Mouse (Mus musculus) cerebral cortex, adult 2 months (tissue): ENCODE data around the gene Atpaf2.

Experiments
- WGBS: fragments of 180-500 bp; shearing (Covaris S2); methylation state at CpG from one replicate; pipeline ENCODE4 v1.1.7; 2018; 5-methylcytosine and 5-hydroxymethylcytosine counted together

The Atpaf2 gene

GRCm38 (mm10) chr11:60396546-60396945, 21.7 kb downstream of the Atpaf2 start:
- WGBS = 35% methylated on average over 6 of the region's 6 CpGs

- WGBS = 71% methylated on average over 6 of the region's 6 CpGs
These were observed 26.9 kb downstream of the Atpaf2 start for GRCm38 (mm10) chr11:60391346-60391745.

- WGBS = 98% methylated on average over 2 of the region's 2 CpGs
These were observed 30.3 kb downstream of the Atpaf2 start for GRCm38 (mm10) chr11:60387944-60388343.

DNA sequence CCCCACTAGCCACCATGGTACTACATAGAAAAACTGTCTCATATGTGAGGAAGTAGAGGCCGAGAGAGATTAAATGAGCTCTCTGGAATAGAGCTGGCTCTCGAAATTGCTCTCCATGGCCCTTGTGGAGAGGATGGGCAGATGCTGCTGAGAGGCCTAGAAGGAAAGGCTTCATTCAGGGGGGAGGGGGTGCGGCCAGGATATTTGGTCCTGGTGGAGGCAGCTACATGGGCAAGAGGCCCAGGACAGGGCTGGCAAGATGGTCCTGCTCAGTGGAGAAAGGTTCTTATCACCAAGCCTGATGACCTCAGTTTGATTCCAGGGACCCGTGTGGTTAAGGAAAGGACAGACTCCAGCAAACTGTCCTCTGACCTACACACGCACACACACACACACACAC, 32.3 kb downstream of the Atpaf2 start:
- 81% methylated on average over 5 of the region's 5 CpGs for WGBS

- WGBS = 5% methylated on average over 16 of the region's 16 CpGs
These were observed 33.4 kb downstream of the Atpaf2 start for GRCm38 (mm10) chr11:60384762-60385421.

- 94% methylated on average over 6 of the region's 6 CpGs for WGBS
These were observed 34.7 kb downstream of the Atpaf2 start for GRCm38 (mm10) chr11:60383518-60383917.

GRCm38 (mm10) chr11:60374481-60374880, 43.8 kb downstream of the Atpaf2 start:
- WGBS = 90% methylated on average over 6 of the region's 6 CpGs

- 83% methylated on average over 13 of the region's 13 CpGs for WGBS
These were observed 47.8 kb downstream of the Atpaf2 start for GRCm38 (mm10) chr11:60370431-60370830.

- WGBS = 70% methylated on average over 4 of the region's 4 CpGs
These were observed 48.8 kb downstream of the Atpaf2 start for GRCm38 (mm10) chr11:60369448-60369847.

DNA sequence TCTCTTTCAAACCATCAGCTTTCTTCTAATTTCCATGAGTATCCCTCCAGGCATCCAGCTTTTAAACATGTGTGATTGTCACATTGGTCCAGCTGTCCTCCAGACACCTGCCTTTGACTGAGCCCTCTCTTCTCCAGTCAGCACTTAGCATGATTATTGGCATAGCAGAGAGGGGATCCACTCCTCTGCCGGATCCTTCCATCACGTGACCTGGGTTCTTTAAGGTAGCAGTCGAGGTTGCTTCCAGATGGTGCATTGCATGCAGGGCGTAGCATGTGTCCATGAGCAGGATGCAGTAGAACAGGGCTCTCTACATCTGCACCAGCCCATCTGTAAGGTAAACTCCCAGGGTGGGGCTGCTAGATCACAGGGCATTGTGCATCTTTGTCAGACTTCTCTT, 49.3 kb downstream of the Atpaf2 start:
- 68% methylated on average over 4 of the region's 4 CpGs for WGBS

DNA sequence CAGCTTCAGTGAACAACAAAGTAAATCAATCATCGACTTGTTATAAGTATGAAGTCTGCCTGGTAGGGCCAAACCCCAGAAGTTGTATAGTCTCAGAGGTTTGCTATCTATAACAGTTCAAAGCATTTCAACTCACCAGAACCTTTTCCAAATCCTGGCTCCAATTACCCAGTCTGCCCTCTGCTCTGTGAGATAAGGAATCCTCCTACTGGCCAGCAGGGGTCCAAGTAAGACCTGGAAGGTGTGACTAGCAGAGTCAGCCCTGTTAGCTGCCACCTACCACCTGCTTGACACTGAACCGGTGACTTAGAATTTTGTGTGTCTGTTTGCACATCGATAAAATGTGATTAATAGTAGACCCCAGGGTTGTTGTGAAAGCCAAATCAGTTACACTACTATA, 51.0 kb downstream of the Atpaf2 start:
- WGBS = 85% methylated on average over 3 of the region's 3 CpGs

DNA sequence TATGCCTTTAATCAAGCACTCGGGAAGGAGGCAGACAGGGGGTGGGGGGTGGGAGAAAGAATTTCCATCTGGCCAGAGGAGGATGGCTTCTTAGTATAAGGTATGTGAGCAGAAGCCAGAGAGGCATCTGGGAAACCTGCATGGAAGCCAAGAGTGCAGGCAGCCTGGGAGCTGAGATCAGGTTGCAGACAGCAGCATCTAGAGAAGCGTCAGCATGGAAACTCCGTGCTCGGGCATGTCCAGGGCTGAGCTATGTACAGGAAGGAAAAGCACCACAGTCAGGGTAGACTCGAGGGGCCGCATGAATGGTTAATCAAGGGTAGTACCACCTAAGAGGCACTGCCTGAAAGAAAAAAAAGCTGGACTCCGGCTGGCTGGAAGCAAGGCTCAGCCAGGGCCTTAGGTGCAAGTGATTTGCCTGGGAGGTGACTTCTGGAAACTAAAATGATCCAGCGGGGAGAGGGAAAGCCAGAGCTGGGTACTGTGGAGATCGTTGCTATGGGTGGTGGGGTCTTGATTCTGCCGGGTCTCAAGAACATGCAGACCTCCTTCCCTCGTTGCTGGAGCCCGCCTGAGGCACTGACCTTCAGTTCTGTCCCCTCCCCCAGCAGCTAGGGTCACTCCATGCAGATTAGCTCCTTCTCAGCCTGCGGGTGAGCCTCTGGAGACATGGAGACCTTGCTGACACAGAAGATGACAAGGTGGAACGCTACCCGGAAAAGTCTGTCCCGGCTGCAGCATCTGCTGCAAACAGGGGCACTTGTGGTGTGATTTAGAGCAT, 51.8 kb downstream of the Atpaf2 start:
- WGBS = 66% methylated on average over 16 of the region's 16 CpGs

- WGBS = 53% methylated on average over 5 of the region's 5 CpGs
These were observed 57.5 kb downstream of the Atpaf2 start for GRCm38 (mm10) chr11:60360631-60361201.

- WGBS = 86% methylated on average over 1 of the region's 1 CpGs
These were observed 58.3 kb downstream of the Atpaf2 start for GRCm38 (mm10) chr11:60359936-60360335.

DNA sequence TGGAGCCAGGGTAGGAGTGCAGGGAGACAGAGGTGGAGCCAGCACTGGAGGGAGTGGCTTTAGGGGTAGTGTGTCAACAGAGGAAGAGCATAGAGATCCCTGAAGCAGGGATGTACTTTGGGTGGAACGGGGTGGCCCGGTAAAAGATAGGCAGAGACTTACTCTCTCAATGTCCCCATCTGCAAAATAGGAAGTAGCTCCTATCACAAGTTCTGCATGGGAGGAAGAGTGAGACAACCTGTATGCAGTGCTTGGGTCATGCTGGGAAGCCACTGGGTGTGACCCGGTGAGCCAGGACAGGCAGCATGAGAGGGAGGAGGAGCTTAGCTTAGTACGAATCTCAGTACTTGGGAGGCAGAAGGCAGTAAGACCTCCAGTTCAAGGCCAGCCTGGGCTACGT, 59.1 kb downstream of the Atpaf2 start:
- 82% methylated on average over 5 of the region's 5 CpGs for WGBS

DNA sequence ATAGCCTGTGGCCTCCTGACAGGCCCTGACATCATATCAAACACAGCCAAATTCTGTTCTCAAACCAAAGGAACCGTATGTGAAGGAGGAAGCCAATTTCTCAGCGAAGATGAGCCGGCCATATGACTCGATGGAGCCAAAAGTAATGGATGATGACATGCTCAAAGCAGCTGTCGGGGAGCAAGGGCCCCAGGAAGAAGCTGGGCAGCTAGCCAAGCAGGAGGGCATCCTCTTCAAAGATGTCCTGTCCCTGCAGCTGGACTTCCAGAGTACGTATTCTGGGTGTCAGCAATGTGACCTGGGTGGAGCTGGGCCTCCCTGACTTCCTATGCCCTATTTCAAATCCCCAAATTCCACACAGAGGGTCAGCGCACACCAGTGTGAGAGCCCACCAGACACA, 59.7 kb downstream of the Atpaf2 start:
- WGBS = 67% methylated on average over 7 of the region's 7 CpGs

DNA sequence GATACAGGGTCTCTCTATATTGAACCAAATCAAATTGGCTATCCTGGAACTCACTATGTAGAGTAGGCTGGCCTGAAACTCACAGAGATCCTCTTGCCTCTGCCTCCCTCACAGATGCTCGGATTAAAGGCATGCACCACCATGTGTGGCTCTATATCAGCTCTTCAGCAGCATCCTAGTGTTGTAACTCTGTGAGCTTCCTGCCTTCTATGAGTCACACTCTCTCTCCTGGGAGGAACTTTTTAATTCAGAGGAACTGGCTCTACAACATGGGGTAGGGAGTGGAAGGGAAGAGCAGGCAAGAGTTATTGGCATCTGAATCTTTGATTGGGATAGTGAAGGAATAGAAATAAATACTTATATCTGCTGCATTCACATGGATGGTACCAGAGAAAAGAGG, 61.1 kb downstream of the Atpaf2 start:
- WGBS = 26% methylated on average over 1 of the region's 1 CpGs

- 96% methylated on average over 2 of the region's 2 CpGs for WGBS
These were observed 62.3 kb downstream of the Atpaf2 start for GRCm38 (mm10) chr11:60355952-60356351.

DNA sequence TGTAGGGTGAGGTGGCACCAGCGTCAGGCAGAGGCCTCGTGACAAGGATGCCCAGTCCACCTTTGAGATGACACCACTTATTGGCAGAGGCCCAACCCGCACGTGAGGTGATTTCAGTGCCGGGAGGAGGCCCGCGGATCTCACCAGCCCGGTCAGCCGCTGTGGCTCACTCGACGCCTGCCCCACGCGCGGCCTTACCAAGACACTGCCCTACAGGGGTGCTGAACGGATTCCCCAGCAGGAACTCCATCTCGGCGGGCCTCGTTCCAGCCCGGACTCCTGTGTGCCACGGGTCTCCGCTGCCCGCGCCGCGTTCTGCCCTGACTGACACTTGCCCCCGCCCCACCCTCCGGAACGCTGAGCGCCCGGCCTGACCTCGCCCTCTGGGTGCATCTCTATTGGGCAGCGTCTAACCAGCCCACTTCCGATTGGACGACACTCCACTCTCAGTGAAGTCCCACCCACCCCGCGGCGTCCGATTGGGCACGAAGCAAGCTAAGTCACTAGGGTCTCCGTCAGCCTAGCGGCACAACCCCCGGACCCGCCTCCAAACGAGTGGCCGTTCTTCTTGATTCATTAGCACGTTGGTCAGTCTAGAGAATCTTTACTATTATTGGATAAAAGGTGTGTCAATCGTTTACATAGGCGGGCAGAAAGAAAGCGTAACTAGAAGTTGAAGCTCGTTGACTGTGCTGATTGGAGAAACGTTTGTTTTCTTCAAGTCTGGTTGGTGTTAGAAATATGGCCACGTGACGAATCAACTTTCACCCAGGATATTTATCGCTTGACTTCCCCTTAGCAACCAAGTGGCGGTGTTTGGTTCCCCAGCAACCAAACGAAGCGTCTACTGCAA, 65.5 kb downstream of the Atpaf2 start, which contains the start of the genes Tom1l2 and Drc3:
Gene Tom1l2 (minus strand): TSS at position 347 of the 853 bp plus-strand sequence.
Gene Drc3 (plus strand): TSS at position 771 of the 853 bp plus-strand sequence.
- WGBS = under 1% methylated on average over 57 of the region's 57 CpGs

DNA sequence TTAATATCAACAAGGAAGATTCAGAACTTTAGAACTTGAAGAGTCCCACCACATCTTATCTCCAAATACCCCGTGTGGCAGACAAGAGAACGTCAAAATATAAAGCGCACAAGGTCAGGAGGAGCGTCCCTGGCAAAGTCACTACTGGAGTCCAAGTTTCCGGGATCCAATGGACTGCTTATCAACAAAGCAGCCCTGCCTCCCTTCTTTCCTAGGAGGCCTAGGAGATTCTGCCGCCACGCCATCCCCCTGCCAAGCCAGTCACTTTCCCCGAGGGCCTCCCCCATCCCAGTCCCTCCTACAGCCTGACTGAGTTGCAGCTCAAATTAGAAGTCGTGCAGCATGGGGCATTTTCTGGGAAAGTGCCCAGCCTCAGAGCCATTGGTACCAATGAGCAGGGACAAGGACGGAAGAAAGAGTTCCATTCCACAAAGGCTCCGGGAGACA, 66.3 kb downstream of the Atpaf2 start:
- WGBS = 7% methylated on average over 11 of the region's 11 CpGs

DNA sequence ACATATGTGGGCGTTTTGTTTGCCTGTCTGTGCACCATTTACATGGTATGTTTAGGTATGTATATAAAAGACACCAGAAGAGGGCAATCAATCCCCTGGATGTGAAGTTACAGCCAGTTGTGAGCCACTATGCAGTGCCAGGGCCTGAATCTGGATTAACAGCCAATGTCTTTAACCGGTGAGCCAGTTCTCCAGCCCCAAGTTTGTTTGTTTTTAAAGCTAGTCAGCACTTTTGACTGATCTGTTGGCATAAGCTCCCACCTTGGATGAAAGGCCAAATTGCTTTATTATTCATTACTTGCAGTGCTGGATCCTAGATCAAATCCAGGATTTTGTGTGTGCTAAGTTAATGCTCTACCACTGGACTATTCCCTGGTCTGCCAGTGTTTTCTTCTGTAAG, 66.9 kb downstream of the Atpaf2 start:
- WGBS = 32% methylated on average over 2 of the region's 2 CpGs
